Mouse (Mus musculus) left cerebral cortex, postnatal 25 days (tissue): Measurements from ENCODE around the gene Spata31d1a. TPM values are rescaled to one million over a fixed set of nuclear protein-coding genes. Genes with fewer than 3 reads are reported as not detected.

Experiments
- DNase-seq, 2 experiments: peaks; one replicate each; pipeline ENCODE4 v3.0.0; 2022; ENCODE audit warnings: low spot score in 2 of 2, mixed read lengths in 1 of 2
- intact Hi-C: fragments of 180-260 bp; cut with DNase I; formaldehyde crosslinking; loops from one replicate; pipeline ENCODE4 v1.15.1; 2025
- total RNA-seq, 2 experiments: library from RNA; stranded (reverse); gene quantifications; 2 replicates each; pipeline ENCODE4 v1.2.3; 2021

Gene Spata31d1a
- total RNA-seq, 2 experiments from 2014 or later: 0.11 to 0.14 TPM

DNA sequence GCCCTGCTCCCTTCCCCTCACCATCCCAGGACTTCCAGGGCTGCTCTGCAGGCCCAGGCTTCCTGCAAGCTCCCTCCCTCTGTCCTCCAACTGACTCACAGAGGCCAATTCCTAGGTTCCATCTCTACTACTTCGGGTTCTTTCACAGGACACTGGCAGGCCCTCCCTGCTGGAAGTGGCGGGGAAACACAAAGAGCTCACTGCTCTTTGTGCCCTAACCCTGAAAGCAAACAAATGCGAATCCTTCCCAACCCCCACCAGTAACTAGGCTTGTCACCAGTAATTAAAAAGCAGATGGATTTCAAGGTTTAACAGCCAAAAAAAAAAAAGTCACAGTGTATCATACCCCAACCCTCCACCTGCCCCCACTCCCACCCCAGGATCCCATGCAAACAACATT is 35.9 kb downstream of the Spata31d1a start:
- intact Hi-C loops: no loop called here
- DNase-seq: no peak

DNA sequence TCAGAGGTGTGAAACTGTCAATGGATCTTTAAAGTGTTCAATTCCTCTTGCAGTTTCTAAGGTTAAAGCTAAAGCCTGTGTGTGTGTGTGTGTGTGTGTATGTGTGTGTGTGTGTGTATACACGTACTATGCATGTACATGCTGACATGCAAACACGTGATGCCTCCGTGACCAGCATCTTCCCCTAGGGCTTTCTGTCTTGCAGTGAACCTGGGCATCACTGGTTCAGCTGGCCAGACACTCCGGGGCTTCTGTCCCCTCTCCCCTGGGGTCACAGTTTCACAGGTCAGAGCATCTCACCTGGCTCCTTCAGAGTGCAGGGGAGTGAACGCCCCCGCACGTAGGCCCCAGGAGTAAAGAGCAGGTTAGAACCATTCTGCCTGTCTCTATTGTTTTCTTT is 36.5 kb downstream of the Spata31d1a start:
- no peak for DNase-seq
- intact Hi-C loops: no loop called here

DNA sequence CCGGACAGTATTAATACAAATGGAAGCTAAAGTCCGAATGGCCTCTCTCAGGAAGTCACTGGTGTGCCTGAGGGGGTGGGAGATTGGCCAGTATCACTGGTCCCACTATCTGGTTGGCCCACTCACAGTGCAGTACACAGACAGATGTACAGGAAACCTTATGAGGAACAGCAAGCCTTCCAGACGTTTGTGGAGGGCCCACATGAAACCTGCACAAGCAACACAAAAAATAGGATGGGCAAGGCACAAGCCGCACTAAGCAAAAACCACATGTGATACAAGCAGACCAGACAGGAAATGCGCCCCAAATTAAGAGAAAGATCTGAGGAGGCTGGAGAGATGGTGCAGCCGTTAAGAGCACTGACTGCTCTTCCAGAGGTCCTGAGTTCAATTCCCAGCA is 37.9 kb downstream of the Spata31d1a start:
- intact Hi-C loops: no loop called here
- DNase-seq: peak in 1 of 2 experiments; percentile 19

DNA sequence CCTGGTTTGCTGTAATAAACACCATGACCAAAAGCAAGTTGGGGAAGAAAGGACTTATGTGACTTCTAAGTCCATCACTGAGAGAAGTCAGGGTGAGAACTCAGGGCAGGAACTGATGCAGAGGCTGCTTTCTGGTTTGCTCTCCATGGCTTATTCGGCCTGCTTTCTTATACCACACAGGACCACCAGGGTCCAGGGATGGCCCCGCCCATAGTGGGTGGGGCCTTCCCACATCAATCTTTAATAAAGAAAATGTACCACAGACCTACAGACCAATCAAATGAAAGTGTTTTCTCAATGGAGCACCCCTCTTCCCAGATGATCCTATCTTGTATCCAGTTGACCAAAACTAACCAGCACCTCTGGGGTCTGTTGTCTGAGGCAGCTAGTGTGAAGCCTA is 38.6 kb downstream of the Spata31d1a start:
- intact Hi-C loops: no loop called here
- DNase-seq: no peak

DNA sequence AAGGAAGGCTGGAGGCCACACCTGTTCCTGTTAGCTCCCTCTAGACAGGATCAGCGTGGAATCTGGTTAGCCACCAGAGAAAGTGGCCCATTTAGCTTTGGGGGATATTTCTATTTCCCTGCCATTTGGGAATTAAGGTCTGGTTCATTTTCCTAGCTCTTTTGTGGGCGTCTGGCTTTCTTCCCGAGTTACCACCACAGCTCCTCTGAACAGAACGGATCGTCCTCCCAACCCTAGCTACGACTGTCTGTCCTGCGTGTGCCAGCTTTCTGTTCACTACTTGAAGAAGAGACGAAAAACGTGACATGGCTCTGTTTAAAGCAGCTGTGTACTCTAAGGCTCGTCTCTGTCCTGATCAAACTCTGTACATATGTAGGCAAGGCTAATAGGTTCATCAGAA is 40.2 kb downstream of the Spata31d1a start:
- intact Hi-C loops: no loop called here
- peak in 1 of 2 experiments; percentile 56 for DNase-seq

DNA sequence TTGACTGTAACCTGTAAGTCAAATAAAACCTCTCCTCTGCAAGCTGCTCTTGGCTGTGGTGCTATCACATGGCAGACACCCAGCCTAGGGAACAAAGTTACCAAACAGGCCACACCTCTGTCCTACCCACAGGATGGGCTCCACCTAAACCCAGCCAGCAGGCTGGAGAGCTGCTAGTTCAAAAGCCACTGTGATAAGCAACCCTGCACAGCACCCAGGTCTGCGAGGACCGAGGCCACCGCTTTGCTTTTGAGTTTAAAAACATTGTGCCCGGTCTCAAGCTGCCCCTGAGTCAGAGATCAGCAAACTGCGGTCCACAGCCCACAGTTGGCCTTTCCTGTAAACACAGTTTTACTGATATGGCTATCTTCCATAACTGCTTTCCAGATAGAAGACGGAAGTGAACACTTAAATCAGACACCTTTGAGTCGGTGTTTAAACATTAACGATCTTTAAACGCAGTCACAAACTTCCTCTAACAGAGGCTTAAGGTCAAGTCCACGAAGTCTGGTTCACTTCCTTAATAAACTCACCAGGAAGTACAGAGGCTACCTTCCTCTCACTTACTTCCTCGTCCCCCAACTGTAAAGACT is 41.5 kb downstream of the Spata31d1a start:
- no peak for DNase-seq
- intact Hi-C loops: no loop called here

DNA sequence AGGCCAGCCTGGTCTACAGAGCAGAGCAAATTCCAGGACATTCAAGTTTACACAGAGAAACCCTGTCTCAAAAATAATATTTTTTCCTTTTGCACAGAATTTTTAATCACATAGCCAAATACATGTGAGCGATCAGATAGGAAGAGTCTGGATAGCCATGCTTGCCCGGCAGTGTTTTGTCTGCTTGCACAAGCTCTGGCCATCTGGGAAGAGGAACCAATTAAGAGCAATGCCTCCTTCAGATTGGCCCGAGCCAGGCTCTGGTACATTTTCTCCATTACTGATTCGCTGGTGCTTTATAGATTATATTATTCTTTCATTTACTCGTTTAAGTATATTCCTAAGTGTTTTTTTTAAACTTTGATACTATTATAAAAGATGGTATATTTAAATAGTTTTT is 42.4 kb downstream of the Spata31d1a start:
- DNase-seq: no peak
- intact Hi-C loops: no loop called here

DNA sequence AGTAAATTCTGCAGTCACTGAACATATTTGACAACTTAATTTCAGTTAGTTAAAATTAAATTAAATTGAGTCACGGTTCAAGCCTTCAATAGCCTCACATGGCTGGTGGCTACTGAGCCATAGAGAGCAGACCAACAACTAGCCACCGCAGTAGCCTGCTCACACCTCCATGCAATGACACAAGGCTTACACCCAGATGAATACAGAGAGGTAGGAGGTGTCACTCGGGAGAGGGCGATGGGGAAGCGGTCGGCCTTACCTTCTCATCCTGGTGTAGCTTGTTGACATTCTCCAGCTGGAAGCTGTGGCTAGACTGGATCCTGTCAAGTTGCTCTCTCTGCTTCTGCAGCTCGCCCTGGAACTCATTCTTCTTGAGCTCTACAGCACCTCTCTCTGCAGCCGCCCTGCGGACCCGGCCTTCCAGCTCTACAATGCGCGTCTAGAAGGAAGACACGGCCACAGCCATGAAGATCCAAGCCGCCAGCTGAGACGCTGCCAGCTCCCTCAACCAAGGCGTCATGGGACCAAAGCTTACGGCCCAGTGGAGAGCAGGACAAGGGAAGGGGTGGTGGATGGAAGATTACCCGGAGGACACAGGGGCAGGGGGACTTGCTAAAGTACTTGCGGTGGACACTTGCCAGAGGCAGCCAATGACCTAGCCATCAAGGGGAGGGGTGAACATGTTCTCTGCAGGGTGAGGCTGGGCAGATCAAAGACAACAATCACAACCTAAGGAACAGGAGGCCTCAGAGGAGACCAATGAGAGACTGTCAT is 46.0 kb downstream of the Spata31d1a start:
- no peak for DNase-seq
- intact Hi-C loops: no loop called here

DNA sequence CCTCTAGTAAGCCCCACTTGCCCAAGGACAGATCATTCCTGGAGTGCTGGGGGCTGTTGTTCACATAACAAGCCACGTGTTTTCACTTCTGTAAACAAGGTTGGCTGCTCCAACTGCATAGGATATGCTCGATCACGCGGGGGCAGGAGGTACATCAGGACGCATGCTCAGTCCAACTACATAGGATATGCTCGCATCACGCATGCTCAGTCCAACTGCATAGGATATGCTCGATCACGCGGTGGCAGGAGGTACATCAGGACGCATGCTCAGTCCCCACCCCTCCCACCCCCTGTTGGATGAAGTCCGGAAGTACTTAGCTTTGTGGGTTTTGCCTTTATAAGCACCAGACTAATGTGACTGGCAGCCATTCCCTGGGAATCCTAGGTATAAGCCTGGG is 48.2 kb downstream of the Spata31d1a start:
- no peak for DNase-seq
- intact Hi-C loops: no loop called here

DNA sequence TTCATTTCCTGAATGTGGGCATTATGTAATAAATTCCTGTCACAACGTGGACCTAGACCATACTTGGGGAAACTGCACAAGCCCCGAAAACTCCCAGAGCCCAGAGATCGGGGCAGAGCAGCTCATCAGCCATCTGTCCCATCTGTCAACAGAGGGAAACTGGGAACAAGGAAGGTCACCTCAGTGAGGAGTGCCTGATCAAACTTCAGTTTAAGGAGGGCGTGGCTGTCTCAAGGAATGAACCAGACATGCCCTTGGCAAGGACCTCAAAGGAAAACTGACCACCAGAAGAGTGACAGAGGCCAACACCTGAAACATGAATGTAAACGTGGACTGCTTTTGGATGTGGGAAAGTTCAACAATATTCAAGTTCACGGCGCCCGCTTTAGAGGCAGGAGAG is 48.7 kb downstream of the Spata31d1a start:
- no peak for DNase-seq
- intact Hi-C loops: no loop called here

DNA sequence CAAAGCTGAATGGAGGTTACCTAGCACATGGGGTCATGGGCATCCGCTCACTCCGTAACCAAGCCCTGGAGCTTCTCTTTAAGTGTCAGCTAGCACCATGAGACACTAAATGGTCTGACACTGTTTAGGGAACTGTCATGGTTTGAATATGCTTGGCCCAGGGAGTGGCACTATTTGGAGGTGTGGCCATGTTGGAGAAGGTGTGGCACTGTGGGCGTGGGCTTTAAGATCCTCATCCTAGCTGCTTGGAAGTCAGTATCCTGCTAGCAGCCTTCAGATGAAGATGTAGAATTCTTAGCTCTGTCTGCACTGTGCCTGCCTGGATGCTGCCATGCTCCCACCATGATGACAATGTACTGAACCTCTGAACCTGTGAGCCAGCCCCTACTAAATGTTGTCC is 49.8 kb downstream of the Spata31d1a start:
- DNase-seq: no peak
- intact Hi-C loops: no loop called here

DNA sequence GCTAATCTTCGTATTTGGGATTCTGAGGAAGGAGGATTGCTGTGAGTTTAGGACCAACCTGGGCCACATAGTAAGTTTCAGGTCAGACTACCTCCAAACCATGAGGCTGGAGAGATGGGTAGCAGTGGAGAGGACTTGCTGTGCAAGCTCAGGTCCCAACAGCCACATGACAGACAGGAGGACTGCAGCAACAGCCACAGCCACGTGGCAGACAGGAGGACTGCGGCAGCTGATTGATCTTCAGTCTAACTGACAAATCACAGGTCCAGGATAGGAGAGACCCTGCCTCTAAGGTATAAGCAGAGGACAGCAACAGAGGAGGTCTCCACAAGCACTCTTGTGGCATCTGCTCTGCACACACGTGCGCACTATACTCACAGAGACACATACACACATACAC is 52.3 kb downstream of the Spata31d1a start:
- intact Hi-C loops: no loop called here
- DNase-seq: no peak

DNA sequence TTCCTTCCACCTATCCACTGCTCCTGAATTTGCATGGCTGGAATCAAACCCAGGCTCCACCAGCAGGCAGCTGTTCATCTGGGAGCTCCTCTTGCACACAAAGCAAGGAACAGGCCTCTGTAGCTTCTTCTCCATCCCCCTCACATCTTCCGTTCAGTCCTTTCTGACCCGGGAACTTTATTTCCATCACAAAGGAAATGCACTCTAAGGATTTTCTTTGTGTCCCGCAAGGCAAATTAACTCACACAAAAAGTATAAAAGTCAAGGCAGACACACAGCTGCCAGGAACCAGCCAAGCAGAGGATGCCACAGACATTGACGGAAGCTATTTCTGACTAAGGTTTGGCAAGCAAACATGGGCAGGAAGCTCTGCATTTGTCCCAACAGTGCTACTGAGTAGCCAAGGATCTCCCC is 53.1 kb downstream of the Spata31d1a start:
- intact Hi-C loops: no loop called here
- DNase-seq: peak in 1 of 2 experiments; percentile 57

DNA sequence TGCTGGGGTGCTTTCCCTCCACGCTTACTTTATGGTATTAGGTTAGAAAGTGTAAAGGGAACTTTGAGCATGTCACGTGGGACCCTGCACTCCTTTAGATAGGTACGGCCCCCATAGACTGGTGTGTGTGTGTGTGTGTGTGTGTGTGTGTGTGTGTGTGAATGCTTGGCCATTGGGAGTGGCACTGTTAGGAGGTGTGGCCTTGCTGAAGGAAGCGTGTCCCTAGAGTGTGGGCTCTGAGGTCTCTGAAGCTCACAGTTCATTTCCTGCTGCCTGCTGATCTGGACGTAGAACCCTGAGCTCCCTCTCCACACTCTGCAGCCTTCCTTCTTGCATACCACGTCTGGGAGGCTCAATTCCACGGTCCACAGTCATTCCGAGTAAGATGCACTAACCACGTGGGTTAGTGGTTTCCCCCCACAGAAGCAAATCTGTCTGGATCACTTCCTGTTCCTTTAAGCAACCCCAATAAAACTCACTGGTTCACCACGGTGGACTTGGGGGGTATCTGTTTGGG is 53.8 kb downstream of the Spata31d1a start:
- intact Hi-C loops: no loop called here
- DNase-seq: no peak

DNA sequence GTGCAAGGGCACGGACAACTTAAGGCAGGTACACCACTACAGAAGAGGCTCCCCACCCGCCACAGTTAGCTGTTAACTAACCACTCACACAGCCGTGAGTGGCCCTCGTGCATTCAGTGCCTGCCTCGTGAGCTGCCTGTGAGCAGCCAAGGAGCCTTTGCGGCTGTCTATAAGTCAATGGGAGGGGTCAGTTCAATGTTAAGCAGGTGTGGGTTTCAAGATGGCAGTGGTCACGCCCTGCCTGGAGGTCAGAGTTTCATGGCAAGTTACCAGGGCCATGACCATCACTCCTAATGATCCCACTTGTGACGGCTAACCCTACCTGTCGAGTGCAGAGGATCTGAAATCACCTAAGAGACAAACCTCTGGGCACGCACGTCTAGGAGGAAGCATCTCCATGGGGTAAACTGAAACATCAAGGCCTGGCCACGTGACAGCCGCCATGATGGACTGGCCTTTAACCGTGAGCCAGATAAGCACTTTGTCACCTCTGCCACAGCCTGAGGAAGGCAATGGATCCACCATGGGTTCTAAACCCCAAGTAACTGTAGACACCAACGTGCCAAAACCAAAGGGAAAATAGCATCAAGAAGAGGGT is 54.3 kb downstream of the Spata31d1a start:
- intact Hi-C loops: no loop called here
- no peak for DNase-seq

DNA sequence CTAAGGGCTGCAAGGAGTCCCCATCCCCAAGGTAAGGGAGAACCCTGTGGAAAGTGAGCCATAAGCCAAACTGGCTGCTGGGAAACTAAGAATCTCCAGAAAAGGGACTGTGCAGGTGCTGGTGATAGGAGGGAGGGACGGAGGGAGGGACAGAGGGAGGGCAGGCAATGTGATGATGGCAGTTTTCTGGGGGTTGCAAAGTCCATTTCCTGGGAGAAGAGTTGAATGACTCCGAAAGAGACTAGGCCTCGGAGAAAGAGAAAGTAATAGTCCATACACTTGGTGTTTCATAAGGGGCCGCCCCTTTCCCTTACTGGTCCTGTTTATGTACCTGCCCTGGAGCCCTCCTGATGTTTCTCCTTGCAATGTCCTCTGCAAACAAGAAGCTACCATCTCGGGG is 55.7 kb downstream of the Spata31d1a start:
- no peak for DNase-seq
- intact Hi-C loops: no loop called here

DNA sequence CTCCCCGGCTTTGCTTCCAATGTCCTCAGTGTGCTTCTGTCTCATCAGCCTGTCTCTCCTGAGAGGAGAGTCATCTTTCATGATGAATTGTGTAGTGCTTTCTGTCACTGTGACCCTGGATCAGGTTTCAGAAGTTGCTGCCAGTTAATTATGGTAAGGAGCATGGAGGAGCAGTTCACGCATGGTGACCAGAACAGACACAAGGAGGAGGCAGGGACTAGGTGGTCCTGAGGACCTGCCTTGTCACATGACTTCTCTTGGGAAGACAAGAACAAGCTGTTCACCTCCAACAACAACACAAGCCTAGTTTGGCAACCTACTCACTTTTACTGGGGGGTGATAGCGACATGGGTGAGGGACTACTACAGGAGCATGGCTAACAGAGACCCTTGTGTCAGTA is 57.0 kb downstream of the Spata31d1a start:
- intact Hi-C loops: no loop called here
- no peak for DNase-seq

DNA sequence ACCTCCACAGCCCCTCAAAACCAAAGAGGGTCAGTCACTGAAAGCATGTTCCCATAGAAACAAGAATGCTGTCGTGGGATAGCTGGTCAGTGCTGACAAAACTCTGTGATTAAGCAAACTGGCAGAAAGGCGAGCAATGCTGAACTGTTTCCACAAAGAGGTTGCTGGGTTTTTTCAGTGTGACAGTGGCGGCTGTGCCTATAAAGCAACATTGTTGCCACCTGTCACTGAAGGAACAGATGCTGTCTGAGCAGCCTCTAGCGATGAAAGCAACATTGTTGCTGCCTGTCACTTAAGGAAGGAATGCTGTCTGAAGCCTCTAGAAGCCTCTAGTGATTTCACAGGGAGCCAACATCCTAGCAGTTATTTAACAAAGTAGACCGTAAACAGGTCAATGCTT is 57.5 kb downstream of the Spata31d1a start:
- intact Hi-C loops: no loop called here
- DNase-seq: no peak
